Mouse (Mus musculus): ENCODE measurements at regions not wholly inside any gene's neighbourhood (a gene's known extent, or its start where the extent isn't known, plus 50 kb on each side); places are given as distances from the start of the nearest gene placed in this dataset.

GRCm38 (mm10) chr15:62392839-62393238, 1452.1 kb downstream of the Gsdmc2 start:
- Histone ChIP-seq H3K4me3 (ENCODE audit: low read depth, low read length) (no peak overlapping the region), H3K27ac (replicated peaks; ENCODE audit: low read depth, low read length) (no peak overlapping the region), H3K4me1 (ENCODE audit: control insufficient read depth, insufficient read depth, low read length) (no peaks in the 10 kb centered on the region), H3K9me3 (ENCODE audit: control insufficient read depth, low read length) (no peaks in the 10 kb centered on the region), H3K27me3 (ENCODE audit: control insufficient read depth, insufficient read depth, low read length) (no peaks in the 10 kb centered on the region), H3K9ac (ENCODE audit: low read length) (no peak overlapping the region), H3K4me2 (ENCODE audit: low read depth, severe bottlenecking) (no peak overlapping the region), H3K36me3 (ENCODE audit: control insufficient read depth, insufficient read depth, low read length) (no peaks in the 10 kb centered on the region)
- ATAC-seq (ENCODE audit: insufficient number of reproducible peaks, low FRiP score, low TSS enrichment, low read depth), result no peak
- no peak for DNase-seq (ENCODE audit: low spot score)
- 74% methylated on average over 1 of the region's 1 CpGs for WGBS

GRCm38 (mm10) chr15:62392381-62392780, 1452.6 kb downstream of the Gsdmc2 start:
- Histone ChIP-seq H3K9ac (ENCODE audit: low read length) (no peak overlapping the region), H3K4me3 (ENCODE audit: low read depth, low read length) (no peak overlapping the region), H3K4me2 (ENCODE audit: low read depth, severe bottlenecking) (no peak overlapping the region), H3K27ac (replicated peaks; ENCODE audit: low read depth, low read length) (no peak overlapping the region), H3K4me1 (ENCODE audit: control insufficient read depth, insufficient read depth, low read length) (no peaks in the 10 kb centered on the region), H3K36me3 (ENCODE audit: control insufficient read depth, insufficient read depth, low read length) (no peaks in the 10 kb centered on the region), H3K9me3 (ENCODE audit: control insufficient read depth, low read length) (no peaks in the 10 kb centered on the region), H3K27me3 (ENCODE audit: control insufficient read depth, insufficient read depth, low read length) (no peaks in the 10 kb centered on the region)
- WGBS, result 79% methylated on average over 3 of the region's 3 CpGs
- DNase-seq (ENCODE audit: low spot score) (no peak), ATAC-seq (ENCODE audit: insufficient number of reproducible peaks, low FRiP score, low TSS enrichment, low read depth) (no peak)

- WGBS, result 92% methylated on average over 3 of the region's 3 CpGs
- H3K27me3 ChIP-seq (ENCODE audit: control insufficient read depth, insufficient read depth, low read length), result no peaks in the 10 kb centered on the region
- H3K27ac ChIP-seq (replicated peaks; ENCODE audit: low read depth, low read length), result no peak overlapping the region
- H3K9me3 ChIP-seq (ENCODE audit: control insufficient read depth, low read length), result no peaks in the 10 kb centered on the region
- no peak overlapping the region for H3K4me3 ChIP-seq (ENCODE audit: low read depth, low read length)
- no peak overlapping the region for H3K9ac ChIP-seq (ENCODE audit: low read length)
- no peaks in the 10 kb centered on the region for H3K36me3 ChIP-seq (ENCODE audit: control insufficient read depth, insufficient read depth, low read length)
- DNase-seq (ENCODE audit: low spot score), result no peak
- H3K4me2 ChIP-seq (ENCODE audit: low read depth, severe bottlenecking), result no peak overlapping the region
- no peak for ATAC-seq (ENCODE audit: insufficient number of reproducible peaks, low FRiP score, low TSS enrichment, low read depth)
- no peaks in the 10 kb centered on the region for H3K4me1 ChIP-seq (ENCODE audit: control insufficient read depth, insufficient read depth, low read length)
Observed at GRCm38 (mm10) chr15:62389431-62390105, 1455.4 kb downstream of the Gsdmc2 start.

DNA sequence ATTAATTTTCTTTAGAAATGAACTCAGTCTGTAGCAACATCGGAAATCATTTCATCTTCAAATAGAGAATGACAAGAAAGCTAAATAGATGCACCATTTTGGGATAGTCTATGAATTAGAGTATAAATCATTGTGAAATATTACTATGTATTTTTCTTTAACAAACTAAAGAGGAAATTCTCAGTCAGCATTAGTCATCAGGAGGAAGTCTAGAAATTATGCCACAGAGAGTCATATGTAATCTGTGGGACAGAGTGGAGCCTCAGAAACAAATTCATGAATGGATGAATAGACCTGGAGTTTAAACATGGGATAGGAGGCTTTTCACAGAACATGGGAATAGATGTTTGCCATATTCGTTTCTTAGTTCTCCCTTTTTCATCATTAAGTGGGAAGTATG, 1459.4 kb upstream of the A1bg start:
- H3K27ac ChIP-seq (replicated peaks; ENCODE audit: low read depth, low read length), result no peak overlapping the region
- ATAC-seq (ENCODE audit: insufficient number of reproducible peaks, low FRiP score, low TSS enrichment, low read depth), result no peak
- 81% methylated on average over 2 of the region's 2 CpGs for WGBS

DNA sequence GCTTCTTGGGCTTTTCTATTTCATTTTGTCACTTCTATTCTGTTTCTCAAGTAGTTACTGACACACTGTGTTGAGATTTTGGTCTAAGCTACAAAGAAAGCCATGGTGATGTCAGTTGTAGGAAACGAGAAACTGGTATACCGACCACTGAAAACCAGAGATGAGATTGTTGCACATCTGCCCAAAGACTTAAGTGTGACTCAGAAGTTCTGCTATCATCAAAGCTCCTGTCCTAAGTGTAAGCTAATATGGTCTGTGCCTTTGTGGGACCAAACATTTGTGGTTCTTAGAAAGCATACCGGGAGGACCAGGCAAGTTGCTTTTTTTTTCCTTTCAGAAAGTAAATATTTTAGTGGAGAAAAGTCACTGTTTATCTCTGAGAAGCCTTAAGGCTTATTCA, 1451.8 kb upstream of the A1bg start:
- no peak for DNase-seq (ENCODE audit: low spot score)
- H3K9me3 ChIP-seq (ENCODE audit: control insufficient read depth, low read length), result no peaks in the 10 kb centered on the region
- 89% methylated on average over 3 of the region's 3 CpGs for WGBS
- H3K4me3 ChIP-seq (ENCODE audit: low read depth, low read length), result no peak overlapping the region
- H3K27ac ChIP-seq (replicated peaks; ENCODE audit: low read depth, low read length), result no peak overlapping the region
- no peaks in the 10 kb centered on the region for H3K27me3 ChIP-seq (ENCODE audit: control insufficient read depth, insufficient read depth, low read length)
- no peaks in the 10 kb centered on the region for H3K36me3 ChIP-seq (ENCODE audit: control insufficient read depth, insufficient read depth, low read length)
- H3K4me1 ChIP-seq (ENCODE audit: control insufficient read depth, insufficient read depth, low read length), result no peaks in the 10 kb centered on the region
- no peak for ATAC-seq (ENCODE audit: insufficient number of reproducible peaks, low FRiP score, low TSS enrichment, low read depth)
- H3K4me2 ChIP-seq (ENCODE audit: low read depth, severe bottlenecking), result no peak overlapping the region
- no peak overlapping the region for H3K9ac ChIP-seq (ENCODE audit: low read length)

More for the DNA sequence above, 1459.4 kb upstream of the A1bg start:
- no peaks in the 10 kb centered on the region for H3K27me3 ChIP-seq (ENCODE audit: control insufficient read depth, insufficient read depth, low read length)
- no peak overlapping the region for H3K9ac ChIP-seq (ENCODE audit: low read length)
- no peak overlapping the region for H3K4me3 ChIP-seq (ENCODE audit: low read depth, low read length)
- no peaks in the 10 kb centered on the region for H3K9me3 ChIP-seq (ENCODE audit: control insufficient read depth, low read length)
- no peak for DNase-seq (ENCODE audit: low spot score)
- H3K4me1 ChIP-seq (ENCODE audit: control insufficient read depth, insufficient read depth, low read length), result no peaks in the 10 kb centered on the region
- H3K36me3 ChIP-seq (ENCODE audit: control insufficient read depth, insufficient read depth, low read length), result no peaks in the 10 kb centered on the region
- no peak overlapping the region for H3K4me2 ChIP-seq (ENCODE audit: low read depth, severe bottlenecking)

DNA sequence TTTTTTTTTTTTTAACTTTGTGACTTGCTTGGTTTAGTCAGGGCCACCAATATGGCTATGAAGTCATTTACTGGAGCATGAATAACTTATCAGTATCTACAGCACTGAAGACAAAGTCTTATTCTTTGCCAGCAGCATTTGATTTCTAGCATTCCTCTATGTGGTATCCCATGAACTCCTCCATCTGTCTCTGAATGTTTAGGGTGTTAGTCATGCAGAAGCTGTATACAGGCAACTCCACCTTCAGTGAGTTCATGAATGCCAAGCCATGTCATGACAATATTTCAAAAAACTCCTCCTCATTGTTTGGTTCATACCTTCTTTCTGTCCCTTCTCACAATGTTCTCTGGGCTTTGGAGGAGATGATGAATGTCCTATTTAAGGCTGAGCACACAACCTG, 1438.4 kb upstream of the A1bg start:
- H3K4me2 ChIP-seq (ENCODE audit: low read depth, severe bottlenecking), result no peak overlapping the region
- H3K9me3 ChIP-seq (ENCODE audit: control insufficient read depth, low read length), result no peaks in the 10 kb centered on the region
- ATAC-seq (ENCODE audit: insufficient number of reproducible peaks, low FRiP score, low TSS enrichment, low read depth), result no peak
- no peak overlapping the region for H3K9ac ChIP-seq (ENCODE audit: low read length)
- no peaks in the 10 kb centered on the region for H3K27me3 ChIP-seq (ENCODE audit: control insufficient read depth, insufficient read depth, low read length)
- DNase-seq (ENCODE audit: low spot score), result no peak
- H3K4me3 ChIP-seq (ENCODE audit: low read depth, low read length), result no peak overlapping the region
- H3K36me3 ChIP-seq (ENCODE audit: control insufficient read depth, insufficient read depth, low read length), result no peaks in the 10 kb centered on the region
- no peaks in the 10 kb centered on the region for H3K4me1 ChIP-seq (ENCODE audit: control insufficient read depth, insufficient read depth, low read length)
- H3K27ac ChIP-seq (replicated peaks; ENCODE audit: low read depth, low read length), result no peak overlapping the region

GRCm38 (mm10) chr15:62358338-62359239, 1435.8 kb upstream of the A1bg start:
- Histone ChIP-seq H3K9ac (ENCODE audit: low read length) (no peak overlapping the region), H3K4me3 (ENCODE audit: low read depth, low read length) (no peak overlapping the region), H3K36me3 (ENCODE audit: control insufficient read depth, insufficient read depth, low read length) (no peaks in the 10 kb centered on the region), H3K27me3 (ENCODE audit: control insufficient read depth, insufficient read depth, low read length) (no peaks in the 10 kb centered on the region), H3K9me3 (ENCODE audit: control insufficient read depth, low read length) (no peaks in the 10 kb centered on the region), H3K27ac (replicated peaks; ENCODE audit: low read depth, low read length) (no peak overlapping the region), H3K4me1 (ENCODE audit: control insufficient read depth, insufficient read depth, low read length) (no peaks in the 10 kb centered on the region), H3K4me2 (ENCODE audit: low read depth, severe bottlenecking) (no peak overlapping the region)
- WGBS, result 80% methylated on average over 8 of the region's 8 CpGs
- ATAC-seq (ENCODE audit: insufficient number of reproducible peaks, low FRiP score, low TSS enrichment, low read depth) (no peak), DNase-seq (ENCODE audit: low spot score) (no peak)

DNA sequence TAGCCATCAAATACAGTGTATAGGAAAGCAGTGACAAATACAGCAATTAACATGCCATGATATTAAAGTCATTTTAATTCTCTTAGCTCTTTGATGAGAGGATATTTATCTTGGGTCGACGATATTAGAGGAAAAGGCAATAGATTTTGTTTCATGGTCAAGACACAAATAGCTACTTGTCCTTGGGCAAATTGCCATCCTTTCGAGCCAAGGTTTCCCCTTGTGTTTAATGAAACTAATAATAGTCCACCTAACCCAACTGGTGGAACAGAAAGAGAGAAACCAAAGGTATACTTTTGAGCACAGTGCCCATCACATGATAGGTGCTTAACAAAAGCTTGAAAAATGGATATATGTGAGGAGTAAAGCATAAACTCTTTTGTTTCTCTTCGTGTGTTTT, 1431.0 kb upstream of the A1bg start:
- Histone ChIP-seq H3K27ac (replicated peaks; ENCODE audit: low read depth, low read length) (no peak overlapping the region), H3K4me2 (ENCODE audit: low read depth, severe bottlenecking) (no peak overlapping the region), H3K27me3 (ENCODE audit: control insufficient read depth, insufficient read depth, low read length) (no peaks in the 10 kb centered on the region), H3K9ac (ENCODE audit: low read length) (no peak overlapping the region), H3K4me3 (ENCODE audit: low read depth, low read length) (no peak overlapping the region), H3K9me3 (ENCODE audit: control insufficient read depth, low read length) (no peaks in the 10 kb centered on the region), H3K4me1 (ENCODE audit: control insufficient read depth, insufficient read depth, low read length) (no peaks in the 10 kb centered on the region), H3K36me3 (ENCODE audit: control insufficient read depth, insufficient read depth, low read length) (no peaks in the 10 kb centered on the region)
- ATAC-seq (ENCODE audit: insufficient number of reproducible peaks, low FRiP score, low TSS enrichment, low read depth) (no peak), DNase-seq (ENCODE audit: low spot score) (no peak)
- 89% methylated on average over 4 of the region's 4 CpGs for WGBS
